Mouse (Mus musculus) ES-Bruce4 (cell line): ENCODE results near the gene Methig1. TPM values are rescaled to one million over a fixed set of nuclear protein-coding genes. Genes with fewer than 3 reads are reported as not detected.
"Not testable (repeated sequence)": the region's sequence is repeated elsewhere in the genome, so short reads cannot be mapped to it uniquely, and the experiment has no call there.

ENCODE experiments used
- H3K27ac ChIP-seq: 2 replicates; pipeline ENCODE4 v1.5.1; 2012; ENCODE audit warnings: low read length, inconsistent platforms; ENCODE audit not compliant: insufficient read depth
- H3K27me3 ChIP-seq: 2 replicates; pipeline ENCODE4 v1.6.1; 2012; ENCODE audit warnings: mild to moderate bottlenecking, low read length, inconsistent platforms; ENCODE audit not compliant: control insufficient read depth, poor library complexity, insufficient read depth, severe bottlenecking
- H3K36me3 ChIP-seq: 2 replicates; pipeline ENCODE4 v1.6.1; 2012; ENCODE audit warnings: inconsistent platforms, mild to moderate bottlenecking, low read length, moderate library complexity; ENCODE audit not compliant: control insufficient read depth, poor library complexity, insufficient read depth, severe bottlenecking
- H3K4me1 ChIP-seq: one replicate; pipeline ENCODE4 v1.8.1; 2011; ENCODE audit warnings: low read length; ENCODE audit not compliant: control insufficient read depth, insufficient read depth
- H3K4me3 ChIP-seq: 2 replicates; pipeline ENCODE4 v1.5.1; 2011; ENCODE audit warnings: low read depth, mild to moderate bottlenecking, low read length
- H3K9ac ChIP-seq: 2 replicates; pipeline ENCODE4 v1.6.1; 2012; ENCODE audit warnings: low read depth, mild to moderate bottlenecking, inconsistent platforms; ENCODE audit not compliant: poor library complexity, severe bottlenecking
- H3K9me3 ChIP-seq: replicated peaks from 2 replicates; pipeline ENCODE4 v1.6.1; 2012; ENCODE audit warnings: mild to moderate bottlenecking, low read length, inconsistent platforms; ENCODE audit not compliant: control insufficient read depth, poor library complexity, insufficient read depth, severe bottlenecking
- CTCF ChIP-seq: IDR thresholded peaks from one replicate; pipeline ENCODE4 v1.8.1; 2011; ENCODE audit warnings: low read depth, low read length
- EP300 ChIP-seq: IDR thresholded peaks from 2 replicates; pipeline ENCODE4 v1.6.1; 2011; ENCODE audit warnings: low read depth, low read length; ENCODE audit not compliant: insufficient read depth
- POLR2A ChIP-seq: IDR thresholded peaks from one replicate; pipeline ENCODE4 v1.8.1; 2011; ENCODE audit warnings: low read length; ENCODE audit not compliant: insufficient read depth
- polyA plus RNA-seq: library from polyadenylated mRNA; stranded (reverse); fragments of >200 nt; gene quantifications from 2 replicates; pipeline ENCODE4 v1.2.4, GENCODE M21; 2011; ENCODE audit warnings: low read depth; ENCODE audit not compliant: missing spikeins, insufficient read depth, insufficient read length

Gene Methig1
- polyA plus RNA-seq, 1 experiment = not detected

DNA sequence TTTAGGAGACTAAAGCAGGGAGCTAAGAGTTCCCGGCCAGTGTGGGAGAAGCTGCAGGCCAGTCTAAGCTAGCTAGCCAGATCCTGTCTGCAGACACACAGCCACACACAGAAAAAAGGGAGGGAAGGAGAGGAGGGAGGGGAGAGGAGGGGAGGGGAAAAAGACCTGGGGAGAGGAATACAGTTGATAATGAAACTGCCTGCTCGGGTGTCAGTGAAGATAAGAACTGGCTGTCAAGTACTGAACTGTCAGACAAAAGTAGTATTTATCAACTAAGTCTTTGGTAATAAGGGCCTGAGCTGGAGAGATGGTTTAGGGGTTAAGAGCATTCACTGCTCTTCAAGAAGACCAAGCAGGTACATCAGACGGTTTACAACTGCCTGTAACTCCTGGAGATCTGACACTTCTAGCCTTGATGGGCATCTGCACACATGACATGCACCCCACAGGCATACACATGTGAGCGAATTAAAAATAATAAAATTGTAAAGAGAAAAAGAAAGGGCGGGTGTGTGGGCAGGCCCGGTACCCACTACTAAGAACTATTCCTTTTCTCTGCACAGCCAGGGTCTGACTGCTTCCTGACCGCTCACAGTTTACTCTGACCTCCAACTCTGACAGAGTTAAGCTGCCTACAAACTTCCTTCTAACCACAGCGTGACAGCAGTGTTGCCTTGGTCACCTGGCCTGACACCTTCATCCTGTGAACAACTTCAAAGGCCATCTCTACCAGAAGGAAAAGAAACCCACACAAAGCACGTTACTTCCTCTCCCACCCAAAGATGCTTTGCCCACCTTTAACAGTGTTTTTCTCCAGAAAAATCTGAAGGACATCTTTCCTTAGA is 67.2 kb downstream of the Methig1 start:
- Histone ChIP-seq H3K27ac (no peak overlapping the region), H3K27me3 (no peaks in the 10 kb centered on the region), H3K4me3 (no peak overlapping the region), H3K4me1 (no peaks in the 10 kb centered on the region), H3K9ac (no peak overlapping the region), H3K9me3 (no peaks in the 10 kb centered on the region), H3K36me3 (no peaks in the 10 kb centered on the region)
- TF ChIP-seq CTCF (no peak), EP300 (no peak), POLR2A (no peak)

GRCm38 (mm10) chr15:100421059-100421757 is 68.3 kb downstream of the Methig1 start:
- Histone ChIP-seq H3K9ac (no peak overlapping the region), H3K27ac (no peak overlapping the region), H3K36me3 (no peaks in the 10 kb centered on the region), H3K4me3 (no peak overlapping the region), H3K27me3 (no peaks in the 10 kb centered on the region), H3K9me3 (no peaks in the 10 kb centered on the region), H3K4me1 (no peaks in the 10 kb centered on the region)
- TF ChIP-seq CTCF = no peak
- no peak for TF ChIP-seq POLR2A
- no peak for TF ChIP-seq EP300

DNA sequence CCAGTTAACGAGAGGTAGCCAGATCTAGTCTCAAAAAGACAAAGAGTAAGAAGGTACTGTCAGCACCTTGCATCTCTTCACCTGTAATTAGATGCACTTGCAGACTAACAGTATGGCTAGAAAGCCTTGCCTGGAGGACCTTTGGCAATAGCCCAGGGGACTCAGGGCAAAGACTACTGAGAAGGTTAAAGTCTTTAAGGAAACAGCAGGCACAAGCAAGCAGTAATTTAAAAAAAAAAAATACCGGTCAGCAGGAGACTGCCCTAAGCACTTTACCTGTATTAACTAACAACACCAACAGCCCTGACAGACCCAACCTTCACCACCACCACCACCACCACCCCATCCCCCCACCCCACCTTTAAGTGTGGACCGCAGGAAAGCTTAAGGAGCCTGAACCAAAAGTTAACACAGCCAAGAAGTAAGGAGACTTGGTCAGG is 68.8 kb downstream of the Methig1 start, which contains the start of gene Gm5475:
Gene Gm5475, plus strand, starts transcription at position 390 of the 440 bp plus-strand sequence.
- H3K9me3 ChIP-seq, H3K4me1 ChIP-seq, H3K36me3 ChIP-seq, H3K27ac ChIP-seq, H3K27me3 ChIP-seq: not testable (repeated sequence)
- peak within 1 kb of the TSS; percentile 64 for H3K4me3 ChIP-seq
- peak within 1 kb of the TSS; percentile 95 for H3K9ac ChIP-seq

DNA sequence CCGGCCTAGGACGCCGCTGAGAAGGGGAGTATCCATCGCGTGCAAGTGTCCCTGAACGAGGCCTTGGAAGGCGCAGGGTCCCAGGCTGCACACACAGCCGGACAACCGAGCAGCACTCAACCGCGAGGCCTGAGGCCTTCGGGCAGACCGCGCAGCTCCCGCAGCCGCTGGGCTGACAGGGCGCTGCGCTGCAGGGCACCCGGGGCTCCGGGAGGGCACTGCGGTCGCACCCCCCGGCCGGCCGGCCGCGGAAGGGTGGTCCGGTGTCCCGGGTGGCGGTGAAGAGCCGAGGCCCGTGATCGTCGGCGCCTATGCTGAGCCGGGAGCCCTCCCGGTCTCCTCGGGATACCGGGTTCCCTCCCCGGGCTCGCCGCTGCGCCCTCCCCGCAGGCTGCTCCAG is 69.5 kb downstream of the Methig1 start:
- no peak overlapping the region for H3K27ac ChIP-seq
- no peaks in the 10 kb centered on the region for H3K36me3 ChIP-seq
- H3K9ac ChIP-seq = peak overlapping the region; percentile 95
- H3K27me3 ChIP-seq = no peaks in the 10 kb centered on the region
- H3K9me3 ChIP-seq = no peaks in the 10 kb centered on the region
- H3K4me1 ChIP-seq = no peaks in the 10 kb centered on the region
- H3K4me3 ChIP-seq = peak overlapping the region; percentile 64
- no peak for TF ChIP-seq CTCF
- TF ChIP-seq EP300 = no peak
- TF ChIP-seq POLR2A = no peak

GRCm38 (mm10) chr15:100422899-100423860 is 70.2 kb downstream of the Methig1 start:
- peak overlapping the region; percentile 95 for H3K9ac ChIP-seq
- no peaks in the 10 kb centered on the region for H3K27me3 ChIP-seq
- H3K4me3 ChIP-seq = peak overlapping the region; percentile 82
- no peak for TF ChIP-seq EP300
- TF ChIP-seq POLR2A = no peak
- no peaks in the 10 kb centered on the region for H3K4me1 ChIP-seq
- H3K9me3 ChIP-seq = no peaks in the 10 kb centered on the region
- no peaks in the 10 kb centered on the region for H3K36me3 ChIP-seq
- no peak overlapping the region for H3K27ac ChIP-seq
